Mouse (Mus musculus): Measurements from ENCODE around the gene Ddx11. TPM values are rescaled to one million over a fixed set of nuclear protein-coding genes. Genes with fewer than 3 reads are reported as not detected.
A peak's percentile ranks its signal among the peaks of the same experiment; 100 is the strongest.

The Ddx11 gene
- polyA plus RNA-seq, 1 experiment from 2014 or later, result 8.3 TPM

DNA sequence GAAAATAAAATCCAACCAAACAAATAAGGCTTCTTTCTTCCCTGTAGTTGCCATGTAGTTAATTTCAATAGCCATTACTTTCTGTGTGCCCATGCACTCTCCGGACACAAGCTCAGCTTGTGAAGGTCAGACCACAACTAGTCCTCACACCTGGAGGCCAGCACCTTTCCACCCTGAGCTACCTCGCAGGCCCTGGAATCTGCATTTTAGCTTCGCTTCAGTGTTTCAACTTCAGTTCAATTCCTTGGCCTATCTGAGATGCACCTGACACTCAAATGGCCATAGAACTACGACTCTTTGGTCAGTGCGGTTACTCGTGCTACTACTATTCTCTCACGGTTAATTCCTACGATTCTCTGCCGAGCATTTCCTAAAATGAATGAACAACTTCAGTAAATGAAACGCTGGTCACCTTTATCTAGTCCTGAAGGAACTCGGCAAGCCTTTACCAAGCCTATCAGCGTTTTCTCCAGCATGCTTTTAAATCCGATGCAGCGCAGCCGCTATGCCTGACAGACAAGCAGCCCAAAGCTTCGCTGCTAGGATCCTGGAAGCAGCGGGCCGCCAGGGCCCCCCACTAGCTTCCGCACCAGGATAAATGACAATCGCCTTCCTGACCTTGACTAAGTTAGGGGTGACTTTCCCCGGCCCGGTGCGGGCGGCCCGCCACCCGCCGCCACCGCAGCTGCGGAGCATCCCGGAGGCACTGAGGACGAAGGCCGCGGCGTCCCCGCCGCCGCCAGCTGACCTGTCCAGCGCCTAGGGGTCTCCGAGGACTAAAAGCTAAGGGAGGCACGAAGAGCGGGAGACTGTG lies 22.5 kb upstream of the Ddx11 start:
- Histone ChIP-seq H3K4me3 (replicated peaks) (peak overlapping the region; percentile 92), H3K4me2 (replicated peaks) (peak overlapping the region; percentile 89), H3K27ac (peak overlapping the region; percentile 94), H3K9ac (replicated peaks) (peak overlapping the region; percentile 96), H3K9me3 (no peaks in the 10 kb centered on the region), H3K27me3 (no peaks in the 10 kb centered on the region), H3K4me1 (replicated peaks) (peaks cover 23% of the 10 kb centered on the region), H3K36me3 (no peaks in the 10 kb centered on the region)
- no peak for ATAC-seq
- WGBS, result under 1% methylated on average over 41 of the region's 41 CpGs

DNA sequence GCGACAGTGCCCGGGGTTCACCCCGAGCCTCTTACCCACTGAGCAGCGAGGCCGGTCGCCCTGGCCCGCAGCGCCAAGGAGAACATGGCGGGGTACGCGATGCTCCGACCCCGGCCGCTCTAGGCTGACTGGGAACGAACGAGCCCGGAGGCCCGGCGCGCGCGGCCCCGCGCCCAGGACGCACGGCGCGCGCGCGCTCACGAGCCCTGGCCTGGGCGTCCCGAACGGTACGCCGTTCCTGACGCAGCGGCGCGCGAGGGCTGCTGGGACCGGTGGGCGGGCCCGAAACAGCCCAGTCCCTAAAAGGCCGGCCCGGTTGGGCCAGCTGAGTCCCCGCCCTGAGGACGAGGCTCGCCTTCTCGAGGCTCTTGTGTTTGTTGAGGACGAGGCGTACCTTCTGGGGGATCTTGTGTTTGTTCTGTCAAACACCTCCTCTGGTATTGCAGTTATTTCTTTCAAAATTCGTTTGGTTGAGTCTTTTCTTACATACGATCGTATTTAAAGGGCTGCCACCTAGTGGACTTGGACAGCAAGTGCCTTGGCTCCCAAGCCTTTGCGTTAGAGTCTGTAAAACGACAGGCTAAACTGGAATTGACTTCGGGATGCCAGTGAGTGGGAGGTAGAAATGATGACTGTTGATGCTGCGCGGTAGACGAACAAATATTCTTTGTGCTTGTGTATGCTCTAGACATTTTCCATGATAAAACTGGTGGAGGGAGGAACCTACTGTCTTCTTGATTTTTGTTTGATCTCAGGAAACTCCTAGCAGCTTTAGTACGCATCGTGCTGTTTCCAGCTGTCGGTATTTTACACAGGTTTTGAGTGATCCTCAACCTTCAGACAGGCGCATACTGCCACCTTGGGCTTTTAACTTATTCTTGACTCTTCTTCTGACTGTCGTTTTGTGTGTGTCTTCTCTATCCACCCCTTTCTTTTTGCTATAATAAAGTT lies 21.7 kb upstream of the Ddx11 start, which contains the start of gene Ndufv2:
Gene Ndufv2, minus strand, starts transcription at position 180 of the 951 bp plus-strand sequence.
- Histone ChIP-seq H3K4me3 (replicated peaks) (peak within 1 kb of the TSS; percentile 92), H3K4me2 (replicated peaks) (peak within 1 kb of the TSS; percentile 89), H3K9me3 (no peaks in the 10 kb centered on the region), H3K36me3 (no peaks in the 10 kb centered on the region), H3K27ac (peak within 1 kb of the TSS; percentile 94), H3K9ac (replicated peaks) (peak within 1 kb of the TSS; percentile 96), H3K4me1 (replicated peaks) (peaks cover 23% of the 10 kb centered on the region), H3K27me3 (no peaks in the 10 kb centered on the region)
- ATAC-seq, result peak; percentile 100
- WGBS, result 1% methylated on average over 67 of the region's 67 CpGs

DNA sequence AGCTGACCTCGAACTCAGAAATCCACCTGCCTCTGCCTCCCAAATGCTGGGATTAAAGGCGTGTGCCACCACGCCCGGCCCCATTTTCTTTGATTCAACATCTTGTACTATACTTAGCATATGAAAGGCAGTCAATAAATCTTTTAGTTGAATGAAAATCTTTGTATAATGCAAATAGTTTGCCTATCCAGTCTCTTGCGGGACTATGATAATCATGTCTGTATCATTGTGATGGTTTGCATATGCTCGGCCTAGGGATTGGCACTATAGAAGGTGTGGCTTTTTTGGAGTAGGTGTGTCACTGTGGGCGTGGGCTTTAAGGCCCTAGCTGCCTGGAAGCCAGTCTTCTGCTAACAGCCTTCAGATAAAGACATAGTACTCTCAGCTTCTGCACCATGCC lies 19.2 kb upstream of the Ddx11 start:
- H3K27ac ChIP-seq, result no peak overlapping the region
- H3K9ac ChIP-seq (replicated peaks), result no peak overlapping the region
- H3K4me3 ChIP-seq (replicated peaks), result no peak overlapping the region
- H3K27me3 ChIP-seq, result no peaks in the 10 kb centered on the region
- WGBS, result 80% methylated on average over 7 of the region's 7 CpGs
- no peak for ATAC-seq
- peaks cover 18% of the 10 kb centered on the region for H3K4me1 ChIP-seq (replicated peaks)
- H3K4me2 ChIP-seq (replicated peaks), result no peak overlapping the region
- H3K36me3 ChIP-seq, result no peaks in the 10 kb centered on the region
- H3K9me3 ChIP-seq, result no peaks in the 10 kb centered on the region

DNA sequence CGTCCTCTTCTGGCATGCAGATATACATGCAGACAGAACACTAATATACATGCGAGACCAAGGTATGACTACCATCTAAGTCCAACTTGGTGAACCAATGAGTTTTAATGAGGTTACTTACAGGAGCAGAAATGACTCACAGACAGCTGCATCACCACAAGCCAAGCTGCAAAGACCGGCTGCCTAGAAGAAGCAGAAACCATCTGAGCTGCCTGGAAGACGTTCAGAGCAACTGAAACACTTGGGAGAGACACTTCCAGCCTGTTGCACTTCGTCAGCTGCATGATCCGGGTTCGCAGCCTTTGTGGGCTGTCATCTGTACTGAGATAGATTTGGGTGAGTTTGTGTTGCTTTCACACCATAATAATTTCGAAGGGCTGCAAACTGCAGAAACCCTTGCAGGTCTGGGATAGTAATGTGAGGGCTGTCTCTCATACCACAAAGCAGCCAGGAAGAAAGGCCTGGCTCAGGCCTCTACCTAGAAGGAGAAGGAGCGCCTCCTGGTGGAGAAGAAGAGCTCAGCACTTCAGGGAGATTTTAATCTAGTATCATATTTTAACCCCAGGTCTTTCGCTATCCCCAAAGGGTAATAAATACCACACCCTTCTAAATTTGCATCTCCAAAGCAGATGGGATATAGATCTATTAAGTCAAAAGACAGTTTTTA lies 16.6 kb upstream of the Ddx11 start:
- Histone ChIP-seq H3K27me3 (no peaks in the 10 kb centered on the region), H3K9ac (replicated peaks) (no peak overlapping the region), H3K4me1 (replicated peaks) (peaks cover 10% of the 10 kb centered on the region), H3K4me3 (replicated peaks) (no peak overlapping the region), H3K9me3 (no peaks in the 10 kb centered on the region), H3K36me3 (no peaks in the 10 kb centered on the region), H3K27ac (no peak overlapping the region), H3K4me2 (replicated peaks) (no peak overlapping the region)
- 56% methylated on average over 10 of the region's 10 CpGs for WGBS
- no peak for ATAC-seq

DNA sequence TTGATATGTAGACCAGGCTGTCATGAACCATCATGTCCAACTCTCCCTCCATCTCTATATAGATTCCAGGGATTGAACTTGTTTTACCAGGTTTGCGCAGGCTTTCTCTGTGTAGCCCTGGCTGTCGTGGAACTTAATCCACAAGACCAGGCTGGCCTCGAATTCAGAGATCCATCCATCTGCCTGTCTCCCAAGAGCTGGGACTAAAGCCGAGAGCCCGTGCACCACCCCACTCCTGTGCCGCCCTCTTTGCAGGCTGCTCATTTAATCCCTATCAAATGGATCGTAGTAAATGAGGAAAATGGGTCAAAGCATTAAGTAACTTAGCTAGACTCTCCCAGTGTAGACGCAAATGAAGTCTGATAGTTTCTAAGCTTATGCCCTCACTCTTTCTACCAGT lies 15.9 kb upstream of the Ddx11 start:
- Histone ChIP-seq H3K4me1 (replicated peaks) (peaks cover 12% of the 10 kb centered on the region), H3K36me3 (no peaks in the 10 kb centered on the region), H3K27ac (no peak overlapping the region), H3K4me2 (replicated peaks) (no peak overlapping the region), H3K4me3 (replicated peaks) (no peak overlapping the region), H3K9ac (replicated peaks) (no peak overlapping the region), H3K9me3 (no peaks in the 10 kb centered on the region), H3K27me3 (no peaks in the 10 kb centered on the region)
- WGBS, result 70% methylated on average over 8 of the region's 8 CpGs
- ATAC-seq, result no peak

DNA sequence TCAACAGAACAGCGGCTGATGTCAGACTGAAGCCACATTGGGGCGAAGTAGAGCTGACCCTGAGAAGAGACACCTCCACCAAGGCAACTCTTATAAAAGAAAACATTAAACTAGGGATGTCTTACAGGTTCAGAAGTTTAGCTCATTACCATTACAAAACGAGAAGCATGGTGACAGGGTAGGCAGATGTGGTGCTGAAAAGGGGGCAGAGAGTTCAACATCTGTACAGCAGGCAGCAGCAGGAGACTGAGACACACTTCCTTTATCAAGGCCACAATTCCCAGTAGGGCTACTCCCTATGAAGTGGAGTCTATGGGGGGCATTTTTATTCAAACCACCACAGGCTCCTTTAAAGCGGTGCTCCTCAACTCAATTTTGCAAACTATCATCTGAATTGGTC lies 15.1 kb upstream of the Ddx11 start:
- Histone ChIP-seq H3K9me3 (no peaks in the 10 kb centered on the region), H3K4me1 (replicated peaks) (peaks cover 16% of the 10 kb centered on the region), H3K27ac (no peak overlapping the region), H3K4me3 (replicated peaks) (no peak overlapping the region), H3K27me3 (no peaks in the 10 kb centered on the region), H3K9ac (replicated peaks) (no peak overlapping the region), H3K36me3 (no peaks in the 10 kb centered on the region), H3K4me2 (replicated peaks) (no peak overlapping the region)
- no peak for ATAC-seq
- 78% methylated on average over 4 of the region's 4 CpGs for WGBS

DNA sequence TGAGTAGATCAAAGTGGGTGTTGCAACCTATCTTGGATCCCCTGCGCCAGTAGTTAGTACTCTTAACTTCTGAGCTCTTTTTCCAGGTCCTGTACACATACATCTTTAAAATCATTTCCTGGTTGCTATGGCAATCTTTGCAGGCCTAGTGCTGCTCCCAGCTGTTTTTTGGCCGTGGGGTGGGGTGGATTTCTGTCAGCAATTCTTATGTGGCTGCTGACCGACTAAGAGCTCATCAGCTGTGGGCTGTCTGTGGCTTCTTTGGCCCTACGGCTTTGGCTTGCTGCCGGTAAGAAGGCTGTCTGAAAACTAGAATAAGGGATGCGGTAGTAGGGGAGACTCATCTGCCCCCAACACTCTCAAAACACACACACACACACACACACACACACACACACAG lies 12.6 kb upstream of the Ddx11 start:
- H3K27me3 ChIP-seq, result no peaks in the 10 kb centered on the region
- H3K36me3 ChIP-seq, result peaks cover 23% of the 10 kb centered on the region
- 52% methylated on average over 6 of the region's 6 CpGs for WGBS
- 0 out of 2 replicates have a peak, but pooled peaks have one; percentile 28 for ATAC-seq
- peak overlapping the region; percentile 87 for H3K4me3 ChIP-seq (replicated peaks)
- peak overlapping the region; percentile 81; the same call in 1 of the 2 replicates for H3K9ac ChIP-seq (replicated peaks)
- peak overlapping the region; percentile 65 for H3K4me2 ChIP-seq (replicated peaks)
- peaks cover 16% of the 10 kb centered on the region for H3K4me1 ChIP-seq (replicated peaks)
- no peak overlapping the region for H3K27ac ChIP-seq
- H3K9me3 ChIP-seq, result no peaks in the 10 kb centered on the region

DNA sequence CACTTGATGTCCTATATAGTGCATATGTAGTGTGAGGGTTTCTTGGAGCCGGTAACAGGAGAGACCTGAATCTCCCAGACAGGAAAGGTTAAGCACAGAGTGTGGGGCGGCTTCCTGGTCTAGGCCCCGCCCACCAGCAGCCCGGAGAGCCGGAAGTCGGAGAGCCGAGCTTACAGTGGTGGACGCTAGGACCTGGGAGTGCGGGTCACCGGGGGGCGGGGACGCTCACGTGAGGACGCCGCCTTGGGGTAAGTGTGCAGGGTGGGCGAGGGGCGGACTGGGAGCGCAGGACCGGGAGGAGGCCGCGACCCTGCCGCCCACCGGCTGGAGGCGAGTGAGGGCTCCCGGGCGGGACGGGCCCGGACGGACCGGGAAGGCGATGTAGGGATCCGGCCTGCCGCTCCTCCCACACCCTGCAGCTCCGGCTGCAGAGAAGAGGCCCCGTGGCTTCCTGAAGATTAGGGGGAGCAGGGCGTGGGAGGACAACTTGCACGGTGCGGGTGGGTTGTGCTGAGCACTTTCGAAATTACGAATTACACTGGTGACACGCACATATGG lies 11.8 kb upstream of the Ddx11 start, which contains the start of gene Washc1:
Gene Washc1, plus strand, starts transcription at position 144 of the 558 bp plus-strand sequence.
- Histone ChIP-seq H3K36me3 (peaks cover 30% of the 10 kb centered on the region), H3K4me1 (replicated peaks) (peaks cover 16% of the 10 kb centered on the region), H3K4me3 (replicated peaks) (peak within 1 kb of the TSS; percentile 87), H3K9me3 (no peaks in the 10 kb centered on the region), H3K4me2 (replicated peaks) (peak within 1 kb of the TSS; percentile 65), H3K9ac (replicated peaks) (peak within 1 kb of the TSS; percentile 81), H3K27ac (peak within 1 kb of the TSS; percentile 75), H3K27me3 (no peaks in the 10 kb centered on the region)
- WGBS, result under 1% methylated on average over 41 of the region's 41 CpGs
- ATAC-seq, result peak; percentile 97

DNA sequence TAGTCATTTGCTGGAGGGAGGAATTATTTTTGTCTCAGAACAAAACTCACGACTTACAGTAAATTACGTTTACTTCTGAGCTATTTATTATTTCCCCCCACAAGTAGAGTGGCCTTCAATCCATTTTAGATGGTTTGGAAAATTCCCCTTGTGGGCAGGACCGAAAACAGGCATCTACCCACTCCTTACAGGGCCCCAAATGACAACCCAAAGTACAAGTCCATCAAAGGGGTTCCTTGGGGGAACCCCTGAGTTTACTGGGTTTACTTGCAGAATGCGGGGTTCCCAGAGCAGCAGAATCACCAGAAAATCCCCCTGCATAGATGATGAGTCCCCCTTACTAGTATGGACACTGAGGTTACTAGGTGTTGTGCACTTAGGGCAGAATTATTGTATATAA lies 11.2 kb upstream of the Ddx11 start:
- WGBS, result 53% methylated on average over 4 of the region's 4 CpGs
- Histone ChIP-seq H3K27me3 (no peaks in the 10 kb centered on the region), H3K9ac (replicated peaks) (peak overlapping the region; percentile 81), H3K27ac (no peak overlapping the region), H3K9me3 (no peaks in the 10 kb centered on the region), H3K4me1 (replicated peaks) (peaks cover 16% of the 10 kb centered on the region), H3K4me3 (replicated peaks) (peak overlapping the region; percentile 87), H3K36me3 (peaks cover 37% of the 10 kb centered on the region), H3K4me2 (replicated peaks) (peak overlapping the region; percentile 65)
- no peak for ATAC-seq

DNA sequence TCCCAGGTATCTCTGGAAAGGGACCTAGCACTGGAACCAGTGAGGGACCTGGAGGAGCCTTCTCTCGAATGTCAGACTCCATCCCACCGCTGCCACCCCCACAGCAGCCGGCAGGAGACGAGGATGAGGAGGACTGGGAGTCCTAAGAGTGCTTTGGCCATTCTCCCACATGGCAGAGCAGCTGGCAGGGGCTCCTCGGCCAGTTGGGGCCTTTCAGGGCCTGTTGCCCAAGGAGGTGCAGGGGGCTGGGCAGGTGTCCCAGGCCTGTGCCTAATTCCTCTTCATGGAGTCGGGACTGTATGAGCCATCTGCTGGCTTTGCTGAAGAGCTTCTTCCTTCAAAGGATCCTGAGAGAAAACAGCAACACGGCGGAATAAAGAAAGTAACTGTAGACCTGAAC lies 4.3 kb upstream of the Ddx11 start:
- Histone ChIP-seq H3K4me1 (replicated peaks) (peaks cover 4% of the 10 kb centered on the region), H3K4me2 (replicated peaks) (no peak overlapping the region), H3K36me3 (peaks cover 65% of the 10 kb centered on the region), H3K4me3 (replicated peaks) (no peak overlapping the region), H3K9ac (replicated peaks) (no peak overlapping the region), H3K9me3 (no peaks in the 10 kb centered on the region), H3K27ac (no peak overlapping the region), H3K27me3 (no peaks in the 10 kb centered on the region)
- 93% methylated on average over 8 of the region's 8 CpGs for WGBS
- no peak for ATAC-seq

DNA sequence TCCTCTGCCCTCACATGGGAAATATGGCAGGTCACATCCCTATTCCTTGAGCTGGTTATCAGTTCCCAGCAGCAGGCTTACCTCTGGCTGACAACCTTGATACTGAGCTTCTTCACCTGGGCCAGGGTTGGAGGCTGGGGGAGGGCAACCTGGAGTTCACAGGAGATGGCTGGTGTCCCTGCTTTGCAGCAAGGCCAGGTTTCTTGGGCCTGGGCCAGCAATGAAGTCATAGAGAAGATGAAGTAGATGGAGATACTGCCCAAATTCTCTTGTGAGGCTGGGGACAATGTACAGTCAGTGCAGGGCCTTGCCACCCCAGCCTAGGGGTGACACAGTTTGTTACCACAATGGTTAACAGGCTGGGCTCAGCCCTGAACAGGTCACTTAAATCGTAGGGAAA lies 2.6 kb upstream of the Ddx11 start:
- no peaks in the 10 kb centered on the region for H3K27me3 ChIP-seq
- ATAC-seq, result no peak
- no peak overlapping the region for H3K4me3 ChIP-seq (replicated peaks)
- H3K36me3 ChIP-seq, result peaks cover 48% of the 10 kb centered on the region
- H3K4me2 ChIP-seq (replicated peaks), result no peak overlapping the region
- 82% methylated on average over 1 of the region's 1 CpGs for WGBS
- H3K27ac ChIP-seq, result no peak overlapping the region
- no peak overlapping the region for H3K9ac ChIP-seq (replicated peaks)
- H3K4me1 ChIP-seq (replicated peaks), result peaks cover 11% of the 10 kb centered on the region
- no peaks in the 10 kb centered on the region for H3K9me3 ChIP-seq
